Mouse (Mus musculus) forebrain, embryonic 12.5 days (tissue): ENCODE measurements around the gene Ccser1. TPM values are rescaled to one million over a fixed set of nuclear protein-coding genes. Genes with fewer than 3 reads are reported as not detected.
A peak's percentile ranks its signal among the peaks of the same experiment; 100 is the strongest.

Source experiments
- ATAC-seq: fragments of 200-750 bp; cut with Nextera tagmentation; 2 replicates; pipeline ENCODE4 v1.8.0; 2017; ENCODE audit warnings: moderate TSS enrichment; ENCODE audit not compliant: low FRiP score
- H3K27ac ChIP-seq: fragments of 300-500 bp; sonication (generic); 2 replicates; pipeline ENCODE4 v1.5.1; 2016; ENCODE audit warnings: mild to moderate bottlenecking
- H3K27me3 ChIP-seq: fragments of 300-500 bp; sonication (generic); 2 replicates; pipeline ENCODE4 v1.6.1; 2016; ENCODE audit warnings: mild to moderate bottlenecking
- H3K36me3 ChIP-seq: fragments of 300-500 bp; sonication (generic); replicated peaks from 2 replicates; pipeline ENCODE4 v1.6.1; 2016; ENCODE audit warnings: mild to moderate bottlenecking
- H3K4me1 ChIP-seq: fragments of 300-500 bp; sonication (generic); 2 replicates; pipeline ENCODE4 v1.6.1; 2016
- H3K4me2 ChIP-seq: fragments of 300-500 bp; sonication (generic); 2 replicates; pipeline ENCODE4 v1.6.1; 2016; ENCODE audit warnings: mild to moderate bottlenecking, moderate library complexity
- H3K4me3 ChIP-seq: fragments of 300-500 bp; sonication (generic); replicated peaks from 2 replicates; pipeline ENCODE4 v1.5.1; 2016; ENCODE audit warnings: mild to moderate bottlenecking
- H3K9ac ChIP-seq: fragments of 300-500 bp; sonication (generic); 2 replicates; pipeline ENCODE4 v1.6.1; 2016; ENCODE audit warnings: mild to moderate bottlenecking
- H3K9me3 ChIP-seq: fragments of 300-500 bp; sonication (generic); 2 replicates; pipeline ENCODE4 v1.6.1; 2016
- WGBS: fragments of 180-500 bp; shearing (Covaris S2); methylation state at CpG from one replicate; pipeline ENCODE4 v1.1.7; 2016; 5-methylcytosine and 5-hydroxymethylcytosine counted together
- polyA plus RNA-seq: library from polyadenylated mRNA; unstranded; fragments of >200 nt; fragmentation: Nextera tagmentation; extraction: Ambion mirVana; gene quantifications from 2 replicates; pipeline ENCODE4 v1.2.1, GENCODE M21; 2016

Ccser1 gene
- polyA plus RNA-seq, 1 experiment from 2014 or later: 23.5 TPM

DNA sequence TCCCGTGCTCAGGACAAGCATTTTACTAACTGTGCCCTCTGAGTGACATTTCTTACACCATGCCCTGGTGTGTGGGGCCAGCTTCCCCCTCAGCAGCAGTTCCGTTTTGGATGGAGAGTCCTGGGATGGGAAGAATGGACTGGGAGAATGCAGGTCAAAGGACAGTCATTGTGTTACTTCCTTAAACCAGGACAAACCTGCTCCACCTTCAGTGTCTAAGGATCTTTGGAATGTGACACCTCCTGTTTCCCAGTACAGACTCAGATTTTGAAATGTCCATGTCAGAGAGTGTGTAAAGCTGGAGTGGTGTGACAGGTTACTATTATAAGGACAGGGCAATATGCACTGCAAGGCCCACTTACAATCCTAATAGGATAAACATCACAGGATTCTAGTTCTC is 8.9 kb downstream of the Ccser1 start:
- no peak overlapping the region for H3K9ac ChIP-seq
- ATAC-seq: no peak
- no peak overlapping the region for H3K27ac ChIP-seq
- no peaks in the 10 kb centered on the region for H3K9me3 ChIP-seq
- H3K27me3 ChIP-seq: no peaks in the 10 kb centered on the region
- no peak overlapping the region for H3K4me3 ChIP-seq
- 54% methylated on average over 2 of the region's 2 CpGs for WGBS
- no peaks in the 10 kb centered on the region for H3K36me3 ChIP-seq
- no peak overlapping the region for H3K4me2 ChIP-seq
- no peaks in the 10 kb centered on the region for H3K4me1 ChIP-seq

DNA sequence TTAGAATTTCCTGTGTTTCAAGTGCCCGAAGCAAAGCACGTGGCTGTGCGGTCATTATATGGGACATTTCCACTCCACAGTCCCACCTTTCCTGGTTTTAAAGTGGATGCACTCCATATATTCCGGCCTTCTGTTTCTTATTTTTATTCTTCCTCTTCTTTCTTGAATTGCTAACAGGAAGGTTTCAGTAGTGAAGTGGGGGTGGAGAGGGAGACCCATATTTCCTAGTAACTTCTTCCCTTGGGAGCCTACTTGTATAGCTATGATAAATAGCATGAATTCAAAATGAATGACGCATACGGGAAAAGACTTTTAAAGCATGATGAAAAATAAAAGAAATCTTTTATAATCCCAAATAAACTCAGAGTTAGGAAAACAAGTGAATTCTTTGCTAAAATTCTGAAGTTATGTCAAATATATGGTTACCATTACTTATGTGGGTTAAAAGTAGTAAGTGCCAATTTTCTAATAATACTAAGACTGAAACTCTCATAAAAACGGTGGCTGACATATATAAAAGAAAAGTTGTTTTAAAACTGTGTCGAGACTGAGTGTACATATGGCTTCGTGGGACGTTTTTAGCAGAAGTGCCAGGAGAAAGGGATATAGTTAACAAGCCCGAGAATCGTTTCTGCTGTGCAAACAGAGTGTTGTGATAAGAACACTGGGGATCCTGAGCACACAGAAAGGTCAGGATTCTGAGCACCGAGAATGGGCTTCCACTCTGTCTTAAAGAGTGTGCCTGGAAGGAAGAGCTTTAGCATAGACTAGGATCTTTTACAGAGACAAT is 11.7 kb downstream of the Ccser1 start:
- 82% methylated on average over 13 of the region's 13 CpGs for WGBS
- no peaks in the 10 kb centered on the region for H3K27me3 ChIP-seq
- H3K27ac ChIP-seq: no peak overlapping the region
- H3K4me2 ChIP-seq: no peak overlapping the region
- no peak for ATAC-seq
- H3K36me3 ChIP-seq: no peaks in the 10 kb centered on the region
- H3K9me3 ChIP-seq: no peaks in the 10 kb centered on the region
- no peak overlapping the region for H3K4me3 ChIP-seq
- H3K4me1 ChIP-seq: no peaks in the 10 kb centered on the region
- no peak overlapping the region for H3K9ac ChIP-seq

DNA sequence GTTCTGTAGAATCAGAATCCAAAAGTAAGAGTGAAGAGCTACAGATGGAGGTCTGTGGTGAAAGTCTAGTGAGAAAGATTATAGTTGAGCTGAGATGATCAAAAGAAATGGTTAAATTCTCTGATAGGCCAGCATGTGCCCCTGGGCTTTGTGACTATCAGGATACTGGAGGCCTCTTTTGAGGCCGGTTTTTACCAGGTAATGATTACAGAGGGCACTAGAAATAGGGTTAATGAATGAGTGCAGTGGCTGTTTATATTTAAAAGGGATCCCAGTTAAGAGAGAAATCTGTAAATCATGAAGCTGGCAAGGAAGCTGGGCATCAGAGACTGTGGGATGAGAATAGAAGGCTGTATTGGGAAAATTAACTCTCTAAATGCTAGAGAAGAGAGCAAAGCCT is 23.2 kb downstream of the Ccser1 start:
- Histone ChIP-seq H3K27me3 (no peaks in the 10 kb centered on the region), H3K4me1 (no peaks in the 10 kb centered on the region), H3K4me2 (no peak overlapping the region), H3K36me3 (no peaks in the 10 kb centered on the region), H3K27ac (no peak overlapping the region), H3K9ac (no peak overlapping the region), H3K9me3 (no peaks in the 10 kb centered on the region), H3K4me3 (no peak overlapping the region)
- 48% methylated on average over 1 of the region's 1 CpGs for WGBS
- no peak for ATAC-seq

DNA sequence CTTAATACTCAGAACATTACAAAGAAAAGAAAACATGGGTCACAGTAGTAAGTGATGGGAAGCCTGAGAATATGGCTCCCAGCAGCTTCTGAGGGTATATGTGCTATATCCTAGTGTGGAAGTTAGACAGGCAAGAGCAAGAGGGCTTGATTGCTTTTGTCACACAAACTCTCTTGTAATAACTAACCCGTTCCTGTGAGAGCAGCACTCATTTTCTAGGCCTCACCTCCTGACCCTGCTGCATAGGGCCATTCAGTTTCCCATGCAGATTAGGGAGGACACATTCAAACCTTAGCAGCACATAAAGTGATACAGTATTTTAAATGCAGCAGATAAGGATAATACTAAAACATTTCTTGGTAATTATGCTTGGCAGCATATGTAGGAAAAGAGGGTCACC is 25.9 kb downstream of the Ccser1 start:
- Histone ChIP-seq H3K9ac (no peak overlapping the region), H3K27me3 (no peaks in the 10 kb centered on the region), H3K4me2 (no peak overlapping the region), H3K4me1 (peaks cover 6% of the 10 kb centered on the region), H3K36me3 (no peaks in the 10 kb centered on the region), H3K27ac (no peak overlapping the region), H3K9me3 (no peaks in the 10 kb centered on the region), H3K4me3 (no peak overlapping the region)
- no peak for ATAC-seq
- 27% methylated on average over 1 of the region's 1 CpGs for WGBS

DNA sequence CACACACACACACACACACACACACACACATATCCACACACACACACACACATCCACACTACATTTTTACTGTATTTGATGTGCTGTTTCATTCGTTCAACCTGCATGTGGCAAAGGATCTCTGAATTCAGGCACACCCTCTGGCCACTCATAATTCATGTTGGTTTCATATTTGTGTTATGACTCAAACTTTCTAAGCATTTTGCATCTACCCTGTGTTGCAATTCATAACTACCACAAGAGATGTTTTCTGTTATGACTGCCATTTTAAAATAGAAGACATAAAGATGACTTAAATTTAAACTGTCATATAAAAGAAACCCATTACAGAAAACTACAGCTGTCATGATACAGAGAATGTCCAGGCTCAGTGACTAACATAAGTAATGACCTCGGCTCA is 26.5 kb downstream of the Ccser1 start:
- Histone ChIP-seq H3K4me1 (peaks cover 6% of the 10 kb centered on the region), H3K4me2 (no peak overlapping the region), H3K36me3 (no peaks in the 10 kb centered on the region), H3K9me3 (no peaks in the 10 kb centered on the region), H3K4me3 (no peak overlapping the region), H3K9ac (no peak overlapping the region), H3K27me3 (no peaks in the 10 kb centered on the region), H3K27ac (no peak overlapping the region)
- 78% methylated on average over 2 of the region's 2 CpGs for whole genome bisulfite sequencing
- ATAC-seq: no peak

DNA sequence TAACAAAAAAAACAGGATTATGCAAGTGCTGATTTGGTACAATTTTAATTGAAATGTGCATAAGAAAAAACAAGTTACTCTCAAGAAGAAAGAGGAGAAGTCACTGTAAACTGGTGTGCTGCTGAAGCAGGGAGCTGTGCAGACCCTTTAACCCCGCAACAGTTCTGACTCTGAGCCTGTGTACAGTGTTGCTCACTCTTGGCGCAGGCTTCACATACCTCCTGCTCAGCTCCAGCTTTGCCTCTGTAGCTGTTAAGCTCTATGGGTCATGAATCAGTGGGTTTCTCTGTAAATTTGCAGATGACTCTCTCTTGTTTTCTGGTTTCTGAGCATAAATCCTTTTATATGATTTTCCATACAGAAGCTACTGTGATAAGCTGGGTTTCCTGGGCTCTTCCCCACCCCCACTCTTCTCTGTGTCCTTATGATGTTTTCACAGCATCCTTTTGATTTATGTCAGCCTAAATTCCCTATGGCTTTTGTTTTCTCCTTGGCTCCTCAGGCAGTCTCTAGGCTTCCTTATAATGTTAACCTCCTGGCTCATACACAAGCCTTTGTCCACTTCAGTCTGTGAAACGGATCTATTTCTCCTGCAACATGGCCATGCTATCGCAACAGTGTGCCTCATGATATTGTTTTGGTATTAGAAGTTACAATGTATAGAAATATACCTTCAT is 30.1 kb downstream of the Ccser1 start:
- 58% methylated on average over 4 of the region's 4 CpGs for WGBS
- Histone ChIP-seq H3K4me1 (peaks cover 6% of the 10 kb centered on the region), H3K4me2 (no peak overlapping the region), H3K9me3 (no peaks in the 10 kb centered on the region), H3K9ac (no peak overlapping the region), H3K27ac (no peak overlapping the region; the same call in 1 of the 2 replicates), H3K4me3 (no peak overlapping the region), H3K27me3 (no peaks in the 10 kb centered on the region), H3K36me3 (no peaks in the 10 kb centered on the region)
- no peak; the same call in 1 of the 2 replicates for ATAC-seq

DNA sequence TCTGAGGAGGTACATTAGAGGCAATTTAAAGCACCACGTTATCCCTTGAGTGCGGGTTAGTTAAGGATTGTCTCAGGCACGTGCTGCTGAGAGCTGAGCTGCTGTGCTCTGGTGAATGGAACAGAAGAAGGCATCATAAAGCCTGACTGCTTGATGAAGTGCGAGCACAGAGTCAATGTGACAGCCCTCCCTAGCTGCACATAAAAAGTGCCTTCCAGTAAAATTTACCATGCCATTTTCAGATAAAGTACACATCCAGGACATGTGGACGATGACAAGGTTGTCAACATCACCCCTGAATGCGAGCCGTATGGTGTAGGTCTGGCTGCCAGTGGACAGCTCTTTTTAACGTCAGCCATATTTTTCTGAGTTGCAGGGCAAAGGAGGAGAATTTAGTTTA is 35.6 kb downstream of the Ccser1 start:
- WGBS: 71% methylated on average over 8 of the region's 8 CpGs
- H3K4me1 ChIP-seq: no peaks in the 10 kb centered on the region
- no peak overlapping the region for H3K4me2 ChIP-seq
- H3K27ac ChIP-seq: no peak overlapping the region
- H3K9ac ChIP-seq: no peak overlapping the region
- H3K36me3 ChIP-seq: no peaks in the 10 kb centered on the region
- H3K9me3 ChIP-seq: no peaks in the 10 kb centered on the region
- ATAC-seq: no peak
- no peak overlapping the region for H3K4me3 ChIP-seq
- H3K27me3 ChIP-seq: no peaks in the 10 kb centered on the region

DNA sequence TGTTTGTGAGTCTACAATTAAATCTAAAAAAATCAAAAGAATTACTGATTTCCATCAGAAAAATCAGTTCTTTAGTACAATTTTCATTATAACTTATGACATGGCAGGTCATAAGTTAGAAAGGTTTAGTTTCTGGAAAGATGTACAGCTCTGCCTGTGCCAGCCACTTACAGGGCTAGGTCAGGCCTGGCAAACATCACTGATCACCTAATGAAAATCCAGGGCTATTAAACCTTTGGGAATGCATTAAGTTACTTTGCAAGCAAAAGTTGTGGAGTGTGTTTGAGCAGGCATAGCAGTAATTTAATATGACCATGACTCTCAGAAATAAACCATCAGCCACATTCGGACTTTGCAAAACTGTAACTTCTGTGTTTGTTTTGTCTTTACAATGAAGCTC is 36.4 kb downstream of the Ccser1 start:
- H3K9me3 ChIP-seq: no peaks in the 10 kb centered on the region
- H3K4me3 ChIP-seq: no peak overlapping the region
- no peaks in the 10 kb centered on the region for H3K36me3 ChIP-seq
- H3K27me3 ChIP-seq: no peaks in the 10 kb centered on the region
- H3K4me1 ChIP-seq: no peaks in the 10 kb centered on the region
- no peak overlapping the region for H3K9ac ChIP-seq
- H3K27ac ChIP-seq: no peak overlapping the region
- no peak for ATAC-seq
- H3K4me2 ChIP-seq: no peak overlapping the region
- WGBS: 91% methylated on average over 1 of the region's 1 CpGs

DNA sequence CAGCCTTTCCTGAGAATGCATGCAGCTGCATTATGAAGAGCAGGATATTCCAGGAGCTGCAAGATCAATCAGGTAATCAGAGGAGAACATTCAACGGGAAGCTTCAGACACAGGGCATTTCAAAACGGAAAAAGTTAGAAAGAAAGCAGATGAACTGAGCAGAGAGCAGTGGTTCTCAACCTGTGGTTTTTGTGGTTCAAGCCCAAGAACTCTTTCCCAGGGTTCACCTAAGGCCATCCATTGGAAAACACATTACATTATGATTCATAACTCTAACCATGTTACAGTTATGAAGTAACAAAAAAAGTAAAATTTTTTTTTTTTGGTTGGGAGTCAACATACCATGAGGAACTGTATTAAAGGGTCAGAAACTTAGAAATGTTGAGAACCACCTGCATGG is 37.6 kb downstream of the Ccser1 start:
- WGBS: 87% methylated on average over 2 of the region's 2 CpGs
- H3K36me3 ChIP-seq: no peaks in the 10 kb centered on the region
- no peak for ATAC-seq
- no peaks in the 10 kb centered on the region for H3K27me3 ChIP-seq
- no peak overlapping the region for H3K9ac ChIP-seq
- no peak overlapping the region for H3K4me2 ChIP-seq
- no peaks in the 10 kb centered on the region for H3K4me1 ChIP-seq
- no peaks in the 10 kb centered on the region for H3K9me3 ChIP-seq
- H3K27ac ChIP-seq: no peak overlapping the region
- H3K4me3 ChIP-seq: no peak overlapping the region

DNA sequence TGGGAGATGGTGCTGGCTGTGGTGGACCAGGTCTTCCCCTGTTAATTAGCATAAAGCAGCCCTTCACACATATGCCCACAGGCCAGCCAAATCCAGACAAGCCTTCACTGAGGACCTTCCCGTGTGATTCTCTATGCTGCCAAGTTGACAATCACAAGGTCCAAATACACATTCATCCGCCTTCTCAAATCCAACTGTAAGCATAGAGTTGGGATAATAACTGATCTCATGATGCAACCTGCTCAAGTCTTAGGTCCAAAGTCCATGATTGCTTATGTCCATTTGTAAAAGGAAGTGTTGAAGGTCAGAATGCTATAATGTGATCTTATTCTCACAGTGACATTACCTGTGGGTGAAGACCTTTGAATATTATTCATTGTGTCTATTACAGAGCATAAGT is 43.4 kb downstream of the Ccser1 start:
- 87% methylated on average over 2 of the region's 2 CpGs for whole genome bisulfite sequencing
- Histone ChIP-seq H3K4me2 (no peak overlapping the region), H3K9ac (no peak overlapping the region), H3K27me3 (no peaks in the 10 kb centered on the region), H3K4me3 (no peak overlapping the region), H3K4me1 (no peaks in the 10 kb centered on the region), H3K27ac (no peak overlapping the region), H3K36me3 (no peaks in the 10 kb centered on the region), H3K9me3 (no peaks in the 10 kb centered on the region)
- no peak for ATAC-seq

DNA sequence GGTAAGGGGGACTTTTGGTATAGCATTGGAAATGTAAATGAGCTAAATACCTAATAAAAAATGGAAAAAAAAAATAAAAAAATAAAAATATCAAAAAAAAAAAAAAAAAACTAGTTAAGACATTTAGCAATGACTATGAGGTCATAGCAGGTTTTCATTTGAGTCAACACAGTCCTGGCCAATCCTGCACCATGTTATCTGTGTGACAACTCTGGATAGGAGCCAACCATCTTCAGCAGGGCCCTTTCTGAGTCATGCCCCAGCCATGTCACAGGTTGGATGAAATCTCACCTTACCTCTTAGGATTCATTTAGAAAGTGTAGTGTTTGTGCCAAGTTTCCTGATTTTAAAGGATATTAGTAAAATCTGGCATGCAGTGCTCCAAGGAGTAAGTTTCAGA is 45.2 kb downstream of the Ccser1 start:
- Histone ChIP-seq H3K36me3 (no peaks in the 10 kb centered on the region), H3K27ac (no peak overlapping the region), H3K4me2 (no peak overlapping the region), H3K9ac (no peak overlapping the region), H3K4me1 (no peaks in the 10 kb centered on the region), H3K27me3 (no peaks in the 10 kb centered on the region), H3K9me3 (no peaks in the 10 kb centered on the region), H3K4me3 (no peak overlapping the region)
- ATAC-seq: no peak

DNA sequence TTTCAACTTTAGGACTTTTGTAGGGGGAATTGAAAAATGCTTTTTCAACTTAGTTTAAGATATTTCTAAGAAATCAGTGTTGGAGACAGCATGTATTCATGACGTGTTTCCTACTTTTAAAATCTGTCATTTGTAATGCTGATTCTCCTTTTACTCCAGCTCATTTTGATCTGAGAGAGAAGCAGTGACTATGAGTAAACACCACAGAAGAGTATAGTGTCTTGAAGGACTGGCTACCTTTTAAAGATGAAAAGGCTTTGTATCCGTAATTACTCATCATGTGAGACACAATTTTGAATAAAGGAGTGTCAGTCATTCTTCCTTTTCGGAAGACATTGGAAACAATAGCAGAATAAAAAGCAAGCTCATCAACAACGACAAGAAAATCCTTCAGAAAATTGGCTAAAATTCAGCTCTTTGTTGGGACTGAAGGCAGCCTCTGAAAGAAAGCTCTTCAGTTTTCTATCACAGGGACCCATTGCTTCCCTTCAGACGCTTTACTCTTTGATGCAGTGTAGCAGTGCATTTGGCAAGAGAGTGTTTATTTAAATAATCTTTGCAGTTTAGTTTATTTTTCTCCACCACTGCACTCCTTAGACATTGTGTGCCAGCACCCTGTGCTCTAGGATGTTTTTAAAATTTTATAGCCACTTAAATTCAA is 50.1 kb downstream of the Ccser1 start:
- Histone ChIP-seq H3K9ac (no peak overlapping the region), H3K4me3 (no peak overlapping the region), H3K36me3 (no peaks in the 10 kb centered on the region), H3K4me1 (peaks cover 15% of the 10 kb centered on the region), H3K27me3 (no peaks in the 10 kb centered on the region), H3K27ac (0 out of 2 replicates have a peak overlapping the region, but pooled peaks have one; percentile 9), H3K4me2 (no peak overlapping the region), H3K9me3 (no peaks in the 10 kb centered on the region)
- WGBS: 15% methylated on average over 5 of the region's 5 CpGs
- no peak for ATAC-seq
